Mouse (Mus musculus): ENCODE data around the gene P4hb. TPM values are rescaled to one million over a fixed set of nuclear protein-coding genes. Genes with fewer than 3 reads are reported as not detected.
"Not testable (repeated sequence)": the region's sequence is repeated elsewhere in the genome, so short reads cannot be mapped to it uniquely, and the experiment has no call there.

P4hb gene
- total RNA-seq, 2 experiments from 2014 or later: 440 to 468 TPM

DNA sequence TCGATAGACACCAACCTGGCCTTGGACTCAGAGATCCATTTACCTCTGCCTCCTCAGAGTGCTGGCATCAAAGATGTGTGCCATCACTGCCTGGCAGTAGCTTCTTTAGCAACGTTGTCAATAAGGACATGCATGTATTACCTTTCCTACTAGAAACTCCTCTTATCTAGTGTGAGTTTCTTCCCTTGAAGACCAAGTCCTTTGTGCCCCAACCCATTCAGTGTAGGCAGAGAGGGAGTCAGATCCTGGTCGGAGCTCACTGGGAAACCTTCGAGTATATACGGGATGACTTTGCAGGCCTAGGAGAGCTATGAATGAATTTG lies 1.2 kb upstream of the P4hb start:
- DNase-seq (ENCODE audit: low spot score in 2 of 2): no peak

DNA sequence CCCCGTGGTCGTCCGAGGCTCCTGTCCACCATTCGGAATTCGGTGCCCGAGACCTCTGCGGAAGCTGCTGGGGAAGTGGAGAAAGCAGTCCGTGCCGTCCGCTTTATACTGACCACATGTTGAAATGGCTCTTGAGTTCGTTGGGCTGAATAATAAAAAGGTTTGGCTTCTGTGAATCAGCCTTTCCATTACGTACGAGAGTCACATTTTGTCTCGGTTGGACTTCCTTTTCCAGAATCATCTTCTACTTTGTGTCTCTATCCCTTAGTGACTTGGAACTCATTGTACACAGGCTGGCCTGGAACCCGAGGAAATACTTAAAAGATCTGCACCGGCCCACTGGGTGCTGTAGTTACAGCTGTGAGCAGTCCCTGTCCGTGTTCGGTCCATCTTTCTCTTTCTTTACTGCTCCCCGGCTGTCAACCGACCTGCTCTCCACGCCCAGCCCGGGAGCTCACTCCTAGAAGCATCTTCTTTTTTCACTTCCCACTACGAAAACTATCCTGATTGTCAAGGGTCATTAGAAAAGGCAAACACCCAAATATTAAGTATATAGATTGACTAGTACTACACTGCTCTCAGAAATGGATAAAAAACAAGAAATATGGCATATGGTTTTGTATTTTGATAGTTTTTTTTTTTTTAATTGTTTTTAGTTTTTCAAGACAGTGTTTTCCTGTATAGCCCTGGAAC lies 678 bp upstream of the P4hb start:
- DNase-seq (ENCODE audit: low spot score in 2 of 2): no peak

- DNase-seq (ENCODE audit: low spot score in 2 of 2): no peak
These were observed 669 bp downstream of the P4hb start for GRCm38 (mm10) chr11:120572417-120572751.

DNA sequence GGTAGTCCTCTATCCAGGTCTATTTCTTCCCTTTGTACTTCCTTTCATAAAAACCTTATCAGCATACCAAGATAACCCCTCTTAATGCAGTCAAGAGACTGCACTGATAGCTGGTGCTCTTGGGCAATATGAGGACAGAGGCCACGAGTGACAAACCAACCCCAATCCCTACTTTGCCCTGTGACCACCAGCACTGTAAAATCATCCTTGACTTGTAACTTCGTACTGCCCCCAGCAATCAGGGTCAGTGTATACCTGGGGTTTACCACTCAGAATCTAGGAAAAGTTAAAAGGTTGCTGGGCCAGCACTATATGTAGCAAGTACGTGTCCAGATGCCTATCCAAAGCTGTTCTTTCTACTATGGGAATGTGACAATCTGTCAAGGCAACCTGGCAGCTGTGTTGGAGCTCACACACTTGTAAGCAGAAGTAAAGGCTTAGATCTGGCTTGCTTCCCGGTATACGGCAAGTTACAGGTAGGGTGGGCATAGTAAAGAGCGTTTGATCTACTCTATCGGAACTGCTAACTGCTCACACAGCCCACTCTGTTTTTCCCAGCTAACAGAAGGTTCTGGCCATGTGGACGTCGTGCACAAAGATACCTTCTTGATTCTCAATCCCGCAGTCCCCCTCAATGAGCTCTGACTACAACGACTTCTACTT lies 1.2 kb downstream of the P4hb start:
- no peak for DNase-seq (ENCODE audit: low spot score in 2 of 2)

GRCm38 (mm10) chr11:120571122-120571521 lies 1.9 kb downstream of the P4hb start:
- DNase-seq (ENCODE audit: low spot score in 2 of 2): no peak

- DNase-seq (ENCODE audit: low spot score in 2 of 2): no peak
These were observed 4.7 kb downstream of the P4hb start for GRCm38 (mm10) chr11:120568324-120568723.

- no peak for DNase-seq (ENCODE audit: low spot score in 2 of 2)
These were observed 7.9 kb downstream of the P4hb start for GRCm38 (mm10) chr11:120565114-120565513.

GRCm38 (mm10) chr11:120562949-120563348 lies 10.1 kb downstream of the P4hb start:
- DNase-seq (ENCODE audit: low spot score in 2 of 2): no peak

DNA sequence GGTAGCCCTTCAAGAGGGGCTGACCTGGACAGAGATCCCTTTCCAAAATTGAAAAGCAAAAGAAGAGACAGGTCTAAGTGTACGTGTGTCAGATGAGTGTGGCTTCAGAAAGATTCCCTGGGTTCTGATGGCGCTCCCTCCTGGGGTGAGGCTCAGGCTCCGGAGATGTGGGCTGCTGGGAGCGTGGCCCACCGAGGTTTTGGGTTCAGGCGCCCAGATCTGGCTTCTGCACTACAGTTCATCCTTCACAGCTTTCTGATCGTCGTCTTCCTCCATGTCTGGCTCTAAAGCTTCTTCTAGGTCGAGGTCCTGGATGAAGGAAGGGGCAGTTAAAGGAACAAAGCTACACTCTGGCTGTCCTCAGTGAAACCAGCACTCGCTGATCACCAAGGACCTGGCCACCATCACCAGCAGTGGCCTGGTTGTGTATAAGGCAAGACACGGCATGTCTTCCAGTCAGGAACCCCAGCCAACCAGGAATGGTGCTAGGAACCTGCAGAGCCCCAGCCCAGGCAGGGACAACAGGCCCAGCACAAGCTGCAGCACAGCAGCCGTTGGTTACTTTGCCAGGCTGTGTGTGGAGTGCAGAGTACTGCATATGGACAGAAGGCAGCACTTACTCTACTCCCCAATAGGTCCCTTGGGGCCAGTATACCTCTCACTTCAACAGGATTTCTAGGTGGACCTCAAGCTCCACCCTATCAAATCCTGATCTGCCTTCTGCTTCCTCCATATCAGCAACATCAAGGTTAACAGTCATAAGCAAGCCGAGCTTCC lies 11.9 kb downstream of the P4hb start:
- no peak for DNase-seq (ENCODE audit: low spot score in 2 of 2)

DNA sequence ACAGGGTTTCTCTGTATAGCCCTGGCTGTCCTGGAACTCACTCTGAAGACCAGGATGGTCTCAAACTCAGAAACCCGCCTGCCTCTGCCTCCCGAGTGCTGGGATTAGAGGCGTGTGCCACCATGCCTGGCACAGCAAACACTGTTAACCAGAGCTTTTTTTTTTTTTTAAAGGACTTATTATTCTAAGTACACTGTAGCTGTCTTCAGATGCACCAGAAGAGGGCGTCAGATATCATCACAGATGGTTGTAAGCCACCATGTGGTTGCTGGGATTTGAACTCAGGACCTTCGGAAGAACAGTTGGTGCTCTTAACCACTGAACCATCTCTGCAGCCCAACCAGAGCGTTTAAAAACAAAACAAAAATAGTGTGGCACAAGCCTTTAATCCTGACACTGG lies 14.2 kb downstream of the P4hb start:
- not testable (repeated sequence) for DNase-seq (ENCODE audit: low spot score in 2 of 2)

- peak in 1 of 2 experiments; percentile 44 for DNase-seq (ENCODE audit: low spot score in 2 of 2)
These were observed 17.8 kb downstream of the P4hb start for GRCm38 (mm10) chr11:120555260-120555659.

DNA sequence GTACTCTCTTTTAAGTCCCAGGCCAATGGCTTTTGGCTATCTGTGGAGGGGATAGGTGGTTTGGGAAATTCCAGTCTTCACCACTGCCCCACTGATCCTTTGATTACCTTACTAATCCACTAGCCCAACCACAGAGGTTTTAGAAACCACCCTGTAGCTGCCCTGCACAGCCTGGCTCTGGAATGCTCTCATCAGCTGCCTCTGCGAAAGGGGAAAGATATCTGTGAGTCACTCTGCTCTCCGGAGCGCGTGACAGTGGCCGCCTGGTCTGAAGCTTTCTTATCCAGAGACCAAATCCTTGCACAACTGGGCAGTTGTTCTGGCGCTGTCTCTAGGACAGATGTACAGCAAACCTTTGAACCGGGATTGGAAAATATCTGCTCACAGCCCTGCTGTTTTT lies 18.2 kb downstream of the P4hb start:
- peak in 1 of 2 experiments; percentile 47 for DNase-seq (ENCODE audit: low spot score in 2 of 2)

- no peak for DNase-seq (ENCODE audit: low spot score in 2 of 2)
These were observed 20.3 kb downstream of the P4hb start for GRCm38 (mm10) chr11:120552736-120553135.

GRCm38 (mm10) chr11:120550810-120551440 lies 22.1 kb downstream of the P4hb start, which contains the start of gene Ppp1r27:
Ppp1r27 (minus strand) TSS chr11:120551132.
- no peak for DNase-seq (ENCODE audit: low spot score in 2 of 2)

DNA sequence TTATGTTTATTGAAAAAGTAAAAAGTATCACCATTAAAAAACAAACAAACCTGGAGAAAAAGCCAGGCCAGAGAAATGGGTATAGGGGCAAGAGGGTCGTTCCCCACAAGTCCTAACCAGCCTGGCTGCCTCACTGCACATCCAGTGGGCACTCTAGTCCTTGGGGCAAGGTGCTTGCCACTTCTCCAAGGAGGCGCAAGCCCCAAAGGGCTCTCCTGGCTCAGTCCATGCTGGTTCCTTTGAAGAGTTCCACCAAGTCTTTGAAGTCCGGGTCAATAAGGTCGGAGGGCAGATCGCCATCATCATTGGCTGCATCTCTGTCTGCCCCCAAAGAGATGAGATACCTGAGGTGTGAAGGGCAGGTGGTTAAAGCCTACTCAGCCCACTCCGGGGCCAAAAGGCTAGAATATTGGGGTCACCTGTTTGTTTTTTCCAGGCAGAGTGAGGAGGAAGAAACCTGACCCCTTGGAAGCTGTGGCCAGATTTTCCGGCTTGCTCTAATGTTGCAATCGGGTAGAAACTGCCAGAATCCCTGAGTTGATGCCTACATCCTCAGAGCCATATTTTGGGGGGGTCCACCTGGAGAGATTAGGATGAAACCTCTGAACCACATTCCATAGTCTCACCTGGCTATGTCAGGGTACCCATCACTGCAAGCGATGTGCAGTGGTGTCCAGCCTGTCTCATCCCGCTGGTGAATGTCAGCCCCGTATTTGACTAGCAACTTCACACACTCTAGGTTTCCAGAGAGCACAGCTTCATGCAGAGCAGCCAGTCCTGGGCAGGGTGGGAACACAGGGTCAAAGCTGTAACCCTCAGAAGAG lies 22.9 kb downstream of the P4hb start:
- no peak for DNase-seq (ENCODE audit: low spot score in 2 of 2)

GRCm38 (mm10) chr11:120549168-120549945 lies 23.7 kb downstream of the P4hb start, which contains the start of gene Mcrip1:
Mcrip1 (minus strand) TSS chr11:120549727.
- DNase-seq (ENCODE audit: low spot score in 2 of 2): peak; percentile 96 to 98

- no peak for DNase-seq (ENCODE audit: low spot score in 2 of 2)
These were observed 24.3 kb downstream of the P4hb start for GRCm38 (mm10) chr11:120548786-120549167.

GRCm38 (mm10) chr11:120548214-120548613 lies 24.8 kb downstream of the P4hb start:
- DNase-seq (ENCODE audit: low spot score in 2 of 2): no peak

DNA sequence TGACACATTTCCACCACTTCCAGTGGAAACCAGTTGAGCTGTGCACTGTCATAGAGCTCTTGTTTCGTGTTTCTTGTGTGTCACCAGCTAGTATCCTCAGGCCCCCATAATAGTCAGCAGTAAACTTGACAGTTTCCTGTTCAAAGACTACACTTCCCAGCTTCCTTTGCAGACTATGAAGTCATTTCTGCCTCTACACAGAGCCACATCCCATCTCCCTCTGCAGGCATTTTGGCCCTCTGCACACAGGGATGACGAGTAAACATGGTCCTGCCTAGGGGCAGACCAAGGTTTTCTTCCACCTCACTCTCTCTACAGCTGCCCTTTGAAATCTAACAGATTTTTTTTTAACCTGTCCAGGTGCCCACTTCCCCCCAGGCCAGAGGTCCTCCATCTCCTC lies 25.6 kb downstream of the P4hb start:
- no peak for DNase-seq (ENCODE audit: low spot score in 2 of 2)

DNA sequence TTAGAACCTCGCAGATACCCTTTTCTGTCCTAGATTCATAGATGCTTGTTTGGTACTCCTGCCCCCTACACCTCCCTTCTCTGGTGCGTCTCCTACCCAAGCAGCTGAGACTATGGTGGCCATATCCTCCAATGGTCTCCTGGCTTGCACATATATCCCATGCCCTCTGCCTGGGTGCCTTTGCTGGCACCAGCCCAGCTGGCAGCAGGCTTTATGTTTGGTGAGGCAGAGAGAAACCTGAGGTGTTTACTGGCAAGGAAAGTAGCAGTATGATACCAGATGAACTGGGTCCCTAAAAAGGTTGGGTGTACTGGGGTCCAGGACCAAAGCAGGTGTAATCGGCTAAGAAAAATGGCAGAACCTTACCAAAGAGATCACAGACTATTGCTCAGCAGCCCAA lies 27.1 kb downstream of the P4hb start:
- no peak for DNase-seq (ENCODE audit: low spot score in 2 of 2)

Measured in adrenal gland, adult 18-20 months (tissue).